Mouse (Mus musculus) forebrain, embryonic 16.5 days (tissue): Measurements from ENCODE around the gene Bcl11a. TPM values are rescaled to one million over a fixed set of nuclear protein-coding genes. Genes with fewer than 3 reads are reported as not detected.

ENCODE experiments used
- ATAC-seq: fragments of 200-750 bp; cut with Nextera tagmentation; 2 replicates; pipeline ENCODE4 v1.8.0; 2017; ENCODE audit warnings: mild to moderate bottlenecking, moderate library complexity
- H3K27ac ChIP-seq: fragments of 300-500 bp; sonication (generic); 2 replicates; pipeline ENCODE4 v1.5.1; 2014; ENCODE audit warnings: low read length, control low read depth
- H3K27me3 ChIP-seq: fragments of 300-500 bp; sonication (generic); replicated peaks from 2 replicates; pipeline ENCODE4 v1.6.1; 2014; ENCODE audit warnings: low read length; ENCODE audit not compliant: control insufficient read depth, insufficient read depth
- H3K36me3 ChIP-seq: fragments of 300-500 bp; sonication (generic); 2 replicates; pipeline ENCODE4 v1.6.1; 2014; ENCODE audit not compliant: control insufficient read depth, insufficient read depth
- H3K4me1 ChIP-seq: fragments of 300-500 bp; sonication (generic); replicated peaks from 2 replicates; pipeline ENCODE4 v1.6.1; 2014; ENCODE audit warnings: low read length; ENCODE audit not compliant: control insufficient read depth, insufficient read depth
- H3K4me2 ChIP-seq: fragments of 300-500 bp; sonication (generic); 2 replicates; pipeline ENCODE4 v1.6.1; 2014; ENCODE audit warnings: mild to moderate bottlenecking, low read length, control low read depth
- H3K4me3 ChIP-seq: fragments of 300-500 bp; sonication (generic); replicated peaks from 2 replicates; pipeline ENCODE4 v1.5.1; 2014; ENCODE audit warnings: mild to moderate bottlenecking, low read length, control low read depth
- H3K9ac ChIP-seq: fragments of 300-500 bp; sonication (generic); replicated peaks from 2 replicates; pipeline ENCODE4 v1.6.1; 2014; ENCODE audit warnings: low read depth, low read length, control low read depth
- H3K9me3 ChIP-seq: fragments of 300-500 bp; sonication (generic); 2 replicates; pipeline ENCODE4 v1.6.1; 2016; ENCODE audit warnings: low read length; ENCODE audit not compliant: control insufficient read depth
- WGBS: fragments of 180-500 bp; shearing (Covaris S2); extraction: QIAGEN DNeasy Blood & Tissue Kit; methylation state at CpG from one replicate; pipeline ENCODE4 v1.1.7; 2014; 5-methylcytosine and 5-hydroxymethylcytosine counted together
- polyA plus RNA-seq: library from polyadenylated mRNA; unstranded; fragments of >200 nt; fragmentation: Nextera tagmentation; extraction: Ambion mirVana; gene quantifications from 2 replicates; pipeline ENCODE4 v1.2.1, GENCODE M21; 2015

Bcl11a gene
- polyA plus RNA-seq, 1 experiment from 2014 or later: 236 TPM

GRCm38 (mm10) chr11:24102372-24102771 lies 24.5 kb downstream of the Bcl11a start:
- ATAC-seq: no peak
- no peaks in the 10 kb centered on the region for H3K9me3 ChIP-seq
- no peaks in the 10 kb centered on the region for H3K27me3 ChIP-seq
- no peak overlapping the region for H3K27ac ChIP-seq
- H3K9ac ChIP-seq: no peak overlapping the region
- WGBS: 55% methylated on average over 2 of the region's 2 CpGs
- H3K4me2 ChIP-seq: 0 out of 2 replicates have a peak overlapping the region, but pooled peaks have one; percentile 3
- H3K4me3 ChIP-seq: no peak overlapping the region
- H3K4me1 ChIP-seq: peaks cover 72% of the 10 kb centered on the region
- no peaks in the 10 kb centered on the region for H3K36me3 ChIP-seq

- no peaks in the 10 kb centered on the region for H3K9me3 ChIP-seq
- H3K9ac ChIP-seq: no peak overlapping the region
- H3K4me3 ChIP-seq: no peak overlapping the region
- peak overlapping the region; percentile 67 for H3K27ac ChIP-seq
- peaks cover 70% of the 10 kb centered on the region for H3K4me1 ChIP-seq
- 80% methylated on average over 6 of the region's 6 CpGs for WGBS
- H3K36me3 ChIP-seq: no peaks in the 10 kb centered on the region
- no peak for ATAC-seq
- no peak overlapping the region for H3K4me2 ChIP-seq
- H3K27me3 ChIP-seq: no peaks in the 10 kb centered on the region
Measured at GRCm38 (mm10) chr11:24103128-24103742, 25.4 kb downstream of the Bcl11a start.

- no peak overlapping the region for H3K27ac ChIP-seq
- H3K36me3 ChIP-seq: no peaks in the 10 kb centered on the region
- H3K4me3 ChIP-seq: no peak overlapping the region
- no peak for ATAC-seq
- WGBS: 63% methylated on average over 5 of the region's 5 CpGs
- peaks cover 72% of the 10 kb centered on the region for H3K4me1 ChIP-seq
- H3K9ac ChIP-seq: no peak overlapping the region
- no peaks in the 10 kb centered on the region for H3K27me3 ChIP-seq
- peak overlapping the region; percentile 23; the same call in 1 of the 2 replicates for H3K4me2 ChIP-seq
- H3K9me3 ChIP-seq: no peaks in the 10 kb centered on the region
Measured at GRCm38 (mm10) chr11:24107414-24107813, 29.6 kb downstream of the Bcl11a start.

DNA sequence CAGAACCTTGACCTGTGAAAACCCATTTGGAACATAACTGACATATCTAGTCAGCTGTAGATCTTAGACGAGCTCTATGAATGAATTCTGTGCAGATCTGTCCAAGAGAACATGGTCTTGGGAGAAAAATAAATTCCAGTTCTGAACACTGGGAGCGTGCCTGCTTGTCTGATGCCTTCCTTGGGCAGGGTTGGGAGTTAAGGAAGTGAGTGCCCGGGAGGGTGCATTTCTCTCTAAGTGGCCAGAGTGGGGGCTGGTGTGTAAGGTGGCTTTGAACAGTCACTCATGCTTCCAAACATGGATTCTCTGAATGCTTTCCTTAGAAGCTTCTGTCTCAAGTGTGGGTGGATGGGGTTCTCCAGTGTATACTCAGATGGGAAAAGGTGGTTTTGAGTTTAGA lies 31.1 kb downstream of the Bcl11a start:
- H3K27ac ChIP-seq: no peak overlapping the region
- H3K36me3 ChIP-seq: no peaks in the 10 kb centered on the region
- H3K9me3 ChIP-seq: no peaks in the 10 kb centered on the region
- peaks cover 64% of the 10 kb centered on the region for H3K4me1 ChIP-seq
- H3K4me3 ChIP-seq: no peak overlapping the region
- no peak overlapping the region for H3K9ac ChIP-seq
- 74% methylated on average over 3 of the region's 3 CpGs for WGBS
- no peaks in the 10 kb centered on the region for H3K27me3 ChIP-seq
- H3K4me2 ChIP-seq: no peak overlapping the region
- ATAC-seq: no peak

GRCm38 (mm10) chr11:24109388-24109787 lies 31.5 kb downstream of the Bcl11a start:
- Histone ChIP-seq H3K9ac (no peak overlapping the region), H3K27me3 (no peaks in the 10 kb centered on the region), H3K9me3 (no peaks in the 10 kb centered on the region), H3K27ac (peak overlapping the region; percentile 47), H3K36me3 (no peaks in the 10 kb centered on the region), H3K4me3 (no peak overlapping the region), H3K4me2 (no peak overlapping the region), H3K4me1 (peaks cover 61% of the 10 kb centered on the region)
- 90% methylated on average over 3 of the region's 3 CpGs for WGBS
- ATAC-seq: no peak

DNA sequence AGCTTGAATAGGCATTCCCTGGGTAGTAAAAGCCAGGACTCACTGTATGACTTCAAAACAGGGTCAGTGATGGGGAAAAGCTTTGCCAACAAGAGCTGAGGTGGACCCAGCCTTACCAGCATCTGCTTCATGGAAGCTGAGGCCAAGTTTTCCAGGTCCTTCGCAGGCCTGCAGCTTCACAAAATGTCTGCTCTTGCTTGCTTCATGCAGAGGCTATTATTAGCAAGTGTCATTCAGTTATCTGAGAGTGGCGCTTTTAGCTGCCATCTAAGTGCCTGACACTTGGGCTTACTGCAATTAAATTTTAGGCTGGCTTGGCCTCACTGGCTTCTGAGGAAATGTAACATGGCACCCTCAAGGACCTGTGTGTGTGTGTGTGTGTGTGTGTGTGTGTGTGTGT lies 32.3 kb downstream of the Bcl11a start:
- ATAC-seq: peak; percentile 9; the same call in 1 of the 2 replicates
- Histone ChIP-seq H3K9ac (no peak overlapping the region), H3K4me3 (no peak overlapping the region), H3K36me3 (0 out of 2 replicates have a peak, but pooled peaks cover 1% of the 10 kb centered on the region), H3K9me3 (no peaks in the 10 kb centered on the region), H3K4me1 (peaks cover 64% of the 10 kb centered on the region), H3K27ac (peak overlapping the region; percentile 41; the same call in 1 of the 2 replicates), H3K27me3 (no peaks in the 10 kb centered on the region), H3K4me2 (no peak overlapping the region)
- 33% methylated on average over 2 of the region's 2 CpGs for WGBS

DNA sequence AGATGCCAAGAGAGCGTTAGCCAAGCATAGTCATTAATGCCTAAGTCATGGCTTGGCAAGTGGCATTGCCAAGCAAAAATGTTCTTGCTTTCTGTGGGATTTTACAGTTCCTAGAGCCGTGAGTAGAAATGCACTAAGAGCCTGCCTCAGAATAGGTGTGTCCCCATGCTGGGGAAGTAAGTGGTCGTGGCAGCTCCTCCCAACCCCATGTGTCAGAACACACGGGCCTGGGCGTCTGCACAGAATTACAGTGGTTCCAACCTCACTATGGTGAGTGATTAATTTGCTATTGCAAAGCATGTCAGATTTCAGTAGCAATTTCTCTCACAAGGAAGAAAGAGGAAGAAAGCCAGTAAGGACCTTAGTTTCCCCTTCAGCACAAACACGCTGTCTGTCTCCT lies 33.9 kb downstream of the Bcl11a start:
- H3K9ac ChIP-seq: no peak overlapping the region
- no peaks in the 10 kb centered on the region for H3K9me3 ChIP-seq
- no peak overlapping the region for H3K4me2 ChIP-seq
- WGBS: 24% methylated on average over 6 of the region's 6 CpGs
- 0 out of 2 replicates have a peak, but pooled peaks cover 2% of the 10 kb centered on the region for H3K36me3 ChIP-seq
- ATAC-seq: no peak; the same call in 1 of the 2 replicates
- H3K27me3 ChIP-seq: no peaks in the 10 kb centered on the region
- peaks cover 62% of the 10 kb centered on the region for H3K4me1 ChIP-seq
- peak overlapping the region; percentile 25 for H3K27ac ChIP-seq
- H3K4me3 ChIP-seq: no peak overlapping the region

GRCm38 (mm10) chr11:24115017-24115752 lies 37.3 kb downstream of the Bcl11a start:
- no peak for ATAC-seq

GRCm38 (mm10) chr11:24116041-24116440 lies 38.2 kb downstream of the Bcl11a start:
- Histone ChIP-seq H3K9ac (no peak overlapping the region), H3K9me3 (no peaks in the 10 kb centered on the region), H3K4me1 (peaks cover 60% of the 10 kb centered on the region), H3K4me2 (no peak overlapping the region), H3K27me3 (no peaks in the 10 kb centered on the region), H3K27ac (no peak overlapping the region), H3K4me3 (no peak overlapping the region), H3K36me3 (peaks cover 2% of the 10 kb centered on the region; the same call in 1 of the 2 replicates)
- WGBS: 94% methylated on average over 2 of the region's 2 CpGs
- no peak for ATAC-seq

More at GRCm38 (mm10) chr11:24115017-24115752, 37.3 kb downstream of the Bcl11a start:
- no peak overlapping the region for H3K9ac ChIP-seq
- peaks cover 2% of the 10 kb centered on the region; the same call in 1 of the 2 replicates for H3K36me3 ChIP-seq
- H3K4me2 ChIP-seq: no peak overlapping the region
- no peaks in the 10 kb centered on the region for H3K27me3 ChIP-seq
- no peak overlapping the region for H3K4me3 ChIP-seq
- no peaks in the 10 kb centered on the region for H3K9me3 ChIP-seq
- no peak overlapping the region for H3K27ac ChIP-seq
- WGBS: 75% methylated on average over 12 of the region's 12 CpGs
- peaks cover 63% of the 10 kb centered on the region for H3K4me1 ChIP-seq
